Mouse (Mus musculus): Measurements from ENCODE around the gene Olfr1418. TPM values are rescaled to one million over a fixed set of nuclear protein-coding genes. Genes with fewer than 3 reads are reported as not detected.

Olfr1418 gene
- total RNA-seq, 2 experiments from 2014 or later = not detected

- no peak for DNase-seq
- intact Hi-C loops (cut with DNase I) = no loop called here
Observed at GRCm38 (mm10) chr19:11811688-11812365, 49.0 kb downstream of the Olfr1418 start.

GRCm38 (mm10) chr19:11810856-11811255 is 50.0 kb downstream of the Olfr1418 start:
- intact Hi-C loops (cut with DNase I) = no loop called here
- no peak for DNase-seq

GRCm38 (mm10) chr19:11810003-11810758 is 50.7 kb downstream of the Olfr1418 start:
- DNase-seq = no peak
- intact Hi-C loops (cut with DNase I) = no loop called here

GRCm38 (mm10) chr19:11808452-11808851 is 52.4 kb downstream of the Olfr1418 start:
- DNase-seq = no peak
- intact Hi-C loops (cut with DNase I) = no loop called here

GRCm38 (mm10) chr19:11807822-11808221 is 53.0 kb downstream of the Olfr1418 start:
- DNase-seq = no peak
- intact Hi-C loops (cut with DNase I) = no loop called here

- no peak for DNase-seq
- intact Hi-C loops (cut with DNase I) = no loop called here
Observed at GRCm38 (mm10) chr19:11807251-11807650, 53.6 kb downstream of the Olfr1418 start.

- intact Hi-C loops (cut with DNase I) = no loop called here
- no peak for DNase-seq
Observed at GRCm38 (mm10) chr19:11804423-11804822, 56.4 kb downstream of the Olfr1418 start.

Other genes starting within 250 kb of the Olfr1418 start
- under 1 TPM in 1 of 2 experiments, not detected in 1; 0.32 TPM for gene Ms4a2, start 237.3 kb downstream of the Olfr1418 start, total RNA-seq (2021)
- gene Ms4a3, start 220.2 kb downstream of the Olfr1418 start, total RNA-seq (2021) = not detected
- gene Oosp2, start 200.5 kb downstream of the Olfr1418 start, total RNA-seq (2021) = not detected
- gene Oosp1, start 169.9 kb downstream of the Olfr1418 start, total RNA-seq (2021) = not detected
- gene Oosp3, start 164.0 kb downstream of the Olfr1418 start, total RNA-seq (2021) = not detected
- gene Gif, start 113.5 kb downstream of the Olfr1418 start, total RNA-seq (2021) = not detected
- 10 to 100 TPM; 53.3 to 55.3 TPM for gene Mrpl16, start 90.7 kb downstream of the Olfr1418 start, total RNA-seq (2021)
- 1 to 10 TPM; 1.4 to 2.7 TPM for gene Stx3, start 41.7 kb downstream of the Olfr1418 start, total RNA-seq (2021)
- gene Olfr1417, start 21.8 kb downstream of the Olfr1418 start, total RNA-seq (2021) = not detected
- gene Olfr1419, start 14.0 kb upstream of the Olfr1418 start, total RNA-seq (2021) = not detected
- not detected for gene Olfr1420, start 25.5 kb upstream of the Olfr1418 start, total RNA-seq (2021)
- gene Patl1, start 51.3 kb upstream of the Olfr1418 start, total RNA-seq (2021) = 10 to 100 TPM; 19.2 to 23.8 TPM
- 10 to 100 TPM; 57.0 to 60.8 TPM for gene Osbp, start 104.9 kb upstream of the Olfr1418 start, total RNA-seq (2021)
- gene Olfr1423, start 180.3 kb upstream of the Olfr1418 start, total RNA-seq (2021) = not detected
- gene Olfr1424, start 201.6 kb upstream of the Olfr1418 start, total RNA-seq (2021) = not detected
- not detected for gene Olfr1425, start 216.7 kb upstream of the Olfr1418 start, total RNA-seq (2021)
- not detected for gene Olfr1426, start 230.9 kb upstream of the Olfr1418 start, total RNA-seq (2021)
- gene Olfr1427, start 242.3 kb upstream of the Olfr1418 start, total RNA-seq (2021) = not detected